Mouse (Mus musculus): ENCODE measurements around the gene Akap13. TPM values are rescaled to one million over a fixed set of nuclear protein-coding genes. Genes with fewer than 3 reads are reported as not detected.

The Akap13 gene
- polyA plus RNA-seq, 1 experiment from 2014 or later, result 25.7 TPM

GRCm38 (mm10) chr7:75428913-75429312, 26.4 kb upstream of the Akap13 start:
- Histone ChIP-seq H3K4me2 (ENCODE audit: low read depth, low read length) (no peak overlapping the region), H3K4me1 (ENCODE audit: insufficient read depth) (no peaks in the 10 kb centered on the region), H3K36me3 (replicated peaks; ENCODE audit: insufficient read depth, low read length) (no peaks in the 10 kb centered on the region), H3K9ac (replicated peaks) (no peak overlapping the region), H3K27me3 (ENCODE audit: insufficient read depth, low read length) (no peaks in the 10 kb centered on the region), H3K4me3 (ENCODE audit: low read depth, low read length) (no peak overlapping the region), H3K9me3 (ENCODE audit: low read length) (no peaks in the 10 kb centered on the region), H3K27ac (ENCODE audit: low read depth) (no peak overlapping the region)
- ATAC-seq, result no peak
- no peak for DNase-seq
- WGBS (ENCODE audit: insufficient replicate concordance), result 67% methylated on average over 4 of the region's 4 CpGs
- TF ChIP-seq EP300 (IDR thresholded peaks at IDR 0.05; ENCODE audit: low read depth), result no peak
- TF ChIP-seq CTCF (IDR thresholded peaks at IDR 0.05; ENCODE audit: low read depth), result no peak

- Histone ChIP-seq H3K9ac (replicated peaks) (no peak overlapping the region), H3K27ac (ENCODE audit: low read depth) (no peak overlapping the region), H3K36me3 (replicated peaks; ENCODE audit: insufficient read depth, low read length) (no peaks in the 10 kb centered on the region), H3K4me3 (ENCODE audit: low read depth, low read length) (no peak overlapping the region), H3K9me3 (ENCODE audit: low read length) (no peaks in the 10 kb centered on the region), H3K4me1 (ENCODE audit: insufficient read depth) (no peaks in the 10 kb centered on the region), H3K27me3 (ENCODE audit: insufficient read depth, low read length) (no peaks in the 10 kb centered on the region), H3K4me2 (ENCODE audit: low read depth, low read length) (no peak overlapping the region)
- TF ChIP-seq EP300 (IDR thresholded peaks at IDR 0.05; ENCODE audit: low read depth), result no peak
- TF ChIP-seq CTCF (IDR thresholded peaks at IDR 0.05; ENCODE audit: low read depth), result no peak
- WGBS (ENCODE audit: insufficient replicate concordance), result 73% methylated on average over 2 of the region's 2 CpGs
- no peak for DNase-seq
- no peak for ATAC-seq
Measured at GRCm38 (mm10) chr7:75430550-75430949, 24.8 kb upstream of the Akap13 start.

- H3K4me3 ChIP-seq (ENCODE audit: low read depth, low read length), result no peak overlapping the region
- H3K4me1 ChIP-seq (ENCODE audit: insufficient read depth), result no peaks in the 10 kb centered on the region
- no peaks in the 10 kb centered on the region for H3K9me3 ChIP-seq (ENCODE audit: low read length)
- H3K36me3 ChIP-seq (replicated peaks; ENCODE audit: insufficient read depth, low read length), result no peaks in the 10 kb centered on the region
- 45% methylated on average over 7 of the region's 7 CpGs for WGBS (ENCODE audit: insufficient replicate concordance)
- no peak overlapping the region for H3K9ac ChIP-seq (replicated peaks)
- H3K4me2 ChIP-seq (ENCODE audit: low read depth, low read length), result no peak overlapping the region
- ATAC-seq (no peak), DNase-seq (no peak)
- no peak overlapping the region for H3K27ac ChIP-seq (ENCODE audit: low read depth)
- TF ChIP-seq EP300 (IDR thresholded peaks at IDR 0.05; ENCODE audit: low read depth) (no peak), CTCF (IDR thresholded peaks at IDR 0.05; ENCODE audit: low read depth) (no peak)
- no peaks in the 10 kb centered on the region for H3K27me3 ChIP-seq (ENCODE audit: insufficient read depth, low read length)
Measured at GRCm38 (mm10) chr7:75431043-75431442, 24.3 kb upstream of the Akap13 start.

GRCm38 (mm10) chr7:75432046-75432445, 23.3 kb upstream of the Akap13 start:
- TF ChIP-seq CTCF (IDR thresholded peaks at IDR 0.05; ENCODE audit: low read depth) (no peak), EP300 (IDR thresholded peaks at IDR 0.05; ENCODE audit: low read depth) (no peak)
- H3K36me3 ChIP-seq (replicated peaks; ENCODE audit: insufficient read depth, low read length), result no peaks in the 10 kb centered on the region
- no peak overlapping the region for H3K9ac ChIP-seq (replicated peaks)
- DNase-seq (no peak), ATAC-seq (no peak)
- no peaks in the 10 kb centered on the region for H3K9me3 ChIP-seq (ENCODE audit: low read length)
- no peaks in the 10 kb centered on the region for H3K4me1 ChIP-seq (ENCODE audit: insufficient read depth)
- H3K4me2 ChIP-seq (ENCODE audit: low read depth, low read length), result no peak overlapping the region
- no peak overlapping the region for H3K4me3 ChIP-seq (ENCODE audit: low read depth, low read length)
- H3K27me3 ChIP-seq (ENCODE audit: insufficient read depth, low read length), result no peaks in the 10 kb centered on the region
- H3K27ac ChIP-seq (ENCODE audit: low read depth), result no peak overlapping the region
- 51% methylated on average over 3 of the region's 3 CpGs for WGBS (ENCODE audit: insufficient replicate concordance)

GRCm38 (mm10) chr7:75436413-75437174, 18.7 kb upstream of the Akap13 start:
- Histone ChIP-seq H3K9me3 (ENCODE audit: low read length) (no peaks in the 10 kb centered on the region), H3K27ac (ENCODE audit: low read depth) (no peak overlapping the region), H3K4me2 (ENCODE audit: low read depth, low read length) (no peak overlapping the region), H3K4me1 (ENCODE audit: insufficient read depth) (no peaks in the 10 kb centered on the region), H3K36me3 (replicated peaks; ENCODE audit: insufficient read depth, low read length) (no peaks in the 10 kb centered on the region), H3K4me3 (ENCODE audit: low read depth, low read length) (no peak overlapping the region), H3K9ac (replicated peaks) (no peak overlapping the region), H3K27me3 (ENCODE audit: insufficient read depth, low read length) (no peaks in the 10 kb centered on the region)
- DNase-seq (no peak), ATAC-seq (no peak)
- WGBS (ENCODE audit: insufficient replicate concordance), result 58% methylated on average over 8 of the region's 8 CpGs
- no peak for TF ChIP-seq CTCF (IDR thresholded peaks at IDR 0.05; ENCODE audit: low read depth)
- no peak for TF ChIP-seq EP300 (IDR thresholded peaks at IDR 0.05; ENCODE audit: low read depth)

- H3K4me1 ChIP-seq (ENCODE audit: insufficient read depth), result no peaks in the 10 kb centered on the region
- no peak overlapping the region for H3K4me2 ChIP-seq (ENCODE audit: low read depth, low read length)
- no peaks in the 10 kb centered on the region for H3K9me3 ChIP-seq (ENCODE audit: low read length)
- H3K27me3 ChIP-seq (ENCODE audit: insufficient read depth, low read length), result no peaks in the 10 kb centered on the region
- ATAC-seq, result no peak
- H3K36me3 ChIP-seq (replicated peaks; ENCODE audit: insufficient read depth, low read length), result no peaks in the 10 kb centered on the region
- WGBS (ENCODE audit: insufficient replicate concordance), result 86% methylated on average over 4 of the region's 4 CpGs
- H3K4me3 ChIP-seq (ENCODE audit: low read depth, low read length), result no peak overlapping the region
- H3K27ac ChIP-seq (ENCODE audit: low read depth), result no peak overlapping the region
- no peak for DNase-seq
- H3K9ac ChIP-seq (replicated peaks), result no peak overlapping the region
- no peak for TF ChIP-seq EP300 (IDR thresholded peaks at IDR 0.05; ENCODE audit: low read depth)
- TF ChIP-seq CTCF (IDR thresholded peaks at IDR 0.05; ENCODE audit: low read depth), result no peak
Measured at GRCm38 (mm10) chr7:75439570-75439969, 15.8 kb upstream of the Akap13 start.
